13 mouse cellular contexts compared by ENCODE assay signal in the genomic region with DNA sequence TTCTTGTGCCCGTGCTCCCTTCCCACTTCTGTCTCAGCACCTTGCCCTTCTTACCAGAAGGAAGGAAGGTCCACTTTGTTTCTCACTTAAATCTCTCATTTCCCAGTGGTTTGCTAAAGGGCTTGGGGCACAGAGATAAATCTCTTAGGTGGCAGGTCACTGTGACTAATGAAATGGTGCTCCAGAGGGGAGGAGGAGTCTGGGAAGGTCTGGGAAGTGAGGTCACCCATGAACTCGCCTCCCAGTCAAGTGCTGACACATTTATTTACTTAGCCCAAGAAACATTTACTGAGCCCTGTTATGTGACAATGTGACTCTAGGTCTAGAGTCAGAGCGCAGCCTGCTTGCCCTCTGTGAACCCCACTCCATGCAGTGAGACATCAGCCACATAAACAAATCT. TPM values are rescaled to one million over a fixed set of nuclear protein-coding genes. Genes with fewer than 3 reads are reported as not detected.
DNase-seq lines count a peak whose midpoint lies in the region; ATAC-seq and TF ChIP-seq lines count a peak whose summit lies in the region.
"Had no signal": no experiment of that assay in that cellular context is flagged by ENCODE, and none has a peak within 500 bp of the region (broad histone marks: within the 10 kb centered on the region; RNA-seq: fewer than 3 reads in every experiment).

No protein-coding gene starts in this region.

- H3K4me2 ChIP-seq in intestine, embryonic 16.5 days (ENCODE audit: low read depth, low read length): no peak overlapping the region
- H3K4me2 ChIP-seq in hindbrain, embryonic 16.5 days (ENCODE audit: low read length): no peak overlapping the region
- no peak overlapping the region for H3K4me2 ChIP-seq in midbrain, postnatal 0 days (ENCODE audit: low read depth, low read length, poor library complexity, severe bottlenecking)

- H3K9me3 ChIP-seq in intestine, embryonic 16.5 days (ENCODE audit: control insufficient read depth, low read length): no peaks in the 10 kb centered on the region
- no peaks in the 10 kb centered on the region for H3K9me3 ChIP-seq in hindbrain, embryonic 16.5 days (ENCODE audit: control insufficient read depth, low read length)
- H3K9me3 ChIP-seq in midbrain, postnatal 0 days (ENCODE audit: low read length): no peaks in the 10 kb centered on the region
- H3K9me3 ChIP-seq: G1E; megakaryocyte, embryonic 14.5 days had no signal

- no peaks in the 10 kb centered on the region for H3K36me3 ChIP-seq in intestine, embryonic 16.5 days (ENCODE audit: control insufficient read depth, insufficient read depth, low read length)
- no peaks in the 10 kb centered on the region for H3K36me3 ChIP-seq in hindbrain, embryonic 16.5 days (ENCODE audit: control insufficient read depth, insufficient read depth, low read length)
- no peaks in the 10 kb centered on the region for H3K36me3 ChIP-seq in midbrain, postnatal 0 days (ENCODE audit: insufficient read depth, low read length)
- H3K36me3 ChIP-seq: G1E had no signal

- peak; percentile 80 for DNase-seq in 3T3-L1 (ENCODE audit: low read depth, low spot score)
- DNase-seq in Muller cell, postnatal 12 days (ENCODE audit: inconsistent ontology term): peak; percentile 43
- DNase-seq in lung, adult 2 months: peak; percentile 45
- DNase-seq in spleen, postnatal 36 days (ENCODE audit: low spot score in 2 of 2): no peak
- DNase-seq in right cerebral cortex, postnatal 14 days: no peak
- no peak for DNase-seq in midbrain, postnatal 0 days (ENCODE audit: low spot score)
- DNase-seq: cerebellum, postnatal 14 days; right cerebral cortex, postnatal 25 days; thymus, postnatal 25 days had no signal

- H3K4me3 ChIP-seq in intestine, embryonic 16.5 days (ENCODE audit: low read length): no peak overlapping the region
- no peak overlapping the region for H3K4me3 ChIP-seq in lung, adult 2 months (replicated peaks; ENCODE audit: extremely low read depth, low read depth, low read length)
- H3K4me3 ChIP-seq in hindbrain, embryonic 16.5 days (ENCODE audit: low read length): no peak overlapping the region
- H3K4me3 ChIP-seq in midbrain, postnatal 0 days (ENCODE audit: low read depth, low read length): no peak overlapping the region
- H3K4me3 ChIP-seq: megakaryocyte, embryonic 14.5 days had no signal

- no peak overlapping the region for H3K9ac ChIP-seq in intestine, embryonic 16.5 days (ENCODE audit: low read depth, low read length)
- no peak overlapping the region for H3K9ac ChIP-seq in hindbrain, embryonic 16.5 days (ENCODE audit: low read depth, low read length)
- no peak overlapping the region for H3K9ac ChIP-seq in midbrain, postnatal 0 days (replicated peaks; ENCODE audit: low read length, poor library complexity, severe bottlenecking)

- WGBS in intestine, embryonic 16.5 days: 10% methylated on average over 3 of the region's 3 CpGs
- 11% methylated on average over 3 of the region's 3 CpGs for WGBS in lung, adult 2 months
- 28% methylated on average over 3 of the region's 3 CpGs for WGBS in hindbrain, embryonic 16.5 days
- 41% methylated on average over 3 of the region's 3 CpGs for WGBS in midbrain, postnatal 0 days

- ATAC-seq in intestine, embryonic 16.5 days: peak; percentile 61; the same call in 1 of the 2 replicates
- no peak for ATAC-seq in hindbrain, embryonic 16.5 days
- ATAC-seq in midbrain, postnatal 0 days (ENCODE audit: low FRiP score): no peak

- TF ChIP-seq CTCF in lung, adult 2 months (IDR thresholded peaks at IDR 0.05; ENCODE audit: insufficient read depth, low read length): no peak
- TF ChIP-seq CTCF in midbrain, postnatal 0 days (IDR thresholded peaks at IDR 0.05): no peak

- H3K4me1 ChIP-seq in intestine, embryonic 16.5 days (ENCODE audit: control insufficient read depth, insufficient read depth, low read length): peaks cover 18% of the 10 kb centered on the region
- peaks cover 9% of the 10 kb centered on the region; the same call in 1 of the 2 replicates for H3K4me1 ChIP-seq in lung, adult 2 months (ENCODE audit: control insufficient read depth, insufficient read depth, low read length)
- peaks cover 25% of the 10 kb centered on the region for H3K4me1 ChIP-seq in hindbrain, embryonic 16.5 days (ENCODE audit: control insufficient read depth, insufficient read depth, low read depth, low read length)
- 0 out of 2 replicates have a peak, but pooled peaks cover 7% of the 10 kb centered on the region for H3K4me1 ChIP-seq in midbrain, postnatal 0 days (ENCODE audit: insufficient read depth, low read length)

- H3K27me3 ChIP-seq in intestine, embryonic 16.5 days (replicated peaks; ENCODE audit: control insufficient read depth, insufficient read depth, low read length): peaks cover 31% of the 10 kb centered on the region
- no peaks in the 10 kb centered on the region for H3K27me3 ChIP-seq in hindbrain, embryonic 16.5 days (replicated peaks; ENCODE audit: control insufficient read depth, insufficient read depth, low read length)
- H3K27me3 ChIP-seq in midbrain, postnatal 0 days (ENCODE audit: insufficient read depth, low read length): no peaks in the 10 kb centered on the region

- no peak overlapping the region for H3K27ac ChIP-seq in intestine, embryonic 16.5 days (ENCODE audit: low read length)
- no peak overlapping the region for H3K27ac ChIP-seq in hindbrain, embryonic 16.5 days (ENCODE audit: low read depth, low read length)
- H3K27ac ChIP-seq in midbrain, postnatal 0 days (ENCODE audit: low read depth, low read length): no peak overlapping the region

- TF ChIP-seq POLR2A in lung, adult 2 months (IDR thresholded peaks at IDR 0.05; ENCODE audit: borderline replicate concordance, extremely low read depth, low read depth, low read length): no peak

RNA-seq across cellular contexts. Expression of a gene that starts 2.6 kb away (rescaled TPM):
- polyA plus RNA-seq in intestine, embryonic 16.5 days (2015; fragmentation: Nextera tagmentation; extraction: Ambion mirVana): 0.32 and 0.38 TPM in 2 replicates
- 10.1 and 11.5 TPM in 2 replicates for polyA plus RNA-seq in lung, adult 2 months (2012; rRNA removed)
- 17.1 and 17.7 TPM in 2 replicates for polyA plus RNA-seq in hindbrain, embryonic 16.5 days (2015; fragmentation: Nextera tagmentation; extraction: Ambion mirVana)
- total RNA-seq in midbrain, postnatal 0 days (2014; rRNA removed): 32.2 and 40.4 TPM in 2 replicates
- polyA plus RNA-seq in midbrain, postnatal 0 days (2015; fragmentation: Nextera tagmentation; extraction: Ambion mirVana): 21.1 and 24.3 TPM in 2 replicates
- polyA plus RNA-seq: G1E had no signal

Comparison
In these comparisons a context has a peak if more than half of its experiments do, and no peak if none do; other contexts are left out.
1. DNase-seq: peak in 3T3-L1 (single experiment), Muller cell, postnatal 12 days (single experiment) and lung, adult 2 months (single experiment); none in spleen, postnatal 36 days (0 of 2), right cerebral cortex, postnatal 14 days (single experiment) and midbrain, postnatal 0 days (single experiment).